Mouse (Mus musculus) intestine, embryonic 14.5 days (tissue): Measurements from ENCODE around the gene Macrod1. TPM values are rescaled to one million over a fixed set of nuclear protein-coding genes. Genes with fewer than 3 reads are reported as not detected.
A peak's percentile ranks its signal among the peaks of the same experiment; 100 is the strongest.

ENCODE experiments used
- ATAC-seq: fragments of 200-750 bp; cut with Nextera tagmentation; replicated peaks from 2 replicates; pipeline ENCODE4 v1.8.0; 2017; ENCODE audit warnings: low read depth, moderate number of reproducible peaks, moderate TSS enrichment, moderate library complexity; ENCODE audit not compliant: low FRiP score, low TSS enrichment
- DNase-seq: peaks from one replicate; pipeline ENCODE4 v3.0.0-alpha.2; 2018; ENCODE audit warnings: low spot score
- H3K27ac ChIP-seq: fragments of 300-500 bp; sonication (generic); 2 replicates; pipeline ENCODE4 v1.5.1; 2014; ENCODE audit warnings: low read depth, mild to moderate bottlenecking, control low read depth
- H3K27me3 ChIP-seq: fragments of 300-500 bp; sonication (generic); replicated peaks from 2 replicates; pipeline ENCODE4 v1.6.1; 2014; ENCODE audit warnings: low read length, control low read depth; ENCODE audit not compliant: control insufficient read depth, insufficient read depth
- H3K36me3 ChIP-seq: fragments of 300-500 bp; sonication (generic); 2 replicates; pipeline ENCODE4 v1.6.1; 2014; ENCODE audit warnings: low read length, control low read depth; ENCODE audit not compliant: control insufficient read depth, insufficient read depth
- H3K4me1 ChIP-seq: fragments of 300-500 bp; sonication (generic); replicated peaks from 2 replicates; pipeline ENCODE4 v1.6.1; 2014; ENCODE audit warnings: low read length, control low read depth, mixed read lengths; ENCODE audit not compliant: control insufficient read depth, insufficient read depth
- H3K4me2 ChIP-seq: fragments of 300-500 bp; sonication (generic); 2 replicates; pipeline ENCODE4 v1.6.1; 2014; ENCODE audit warnings: low read length
- H3K4me3 ChIP-seq: fragments of 300-500 bp; sonication (generic); 2 replicates; pipeline ENCODE4 v1.5.1; 2014; ENCODE audit warnings: low read depth, low read length, control low read depth, mixed read lengths
- H3K9ac ChIP-seq: fragments of 300-500 bp; sonication (generic); 2 replicates; pipeline ENCODE4 v1.6.1; 2014; ENCODE audit warnings: mild to moderate bottlenecking, low read length
- H3K9me3 ChIP-seq: fragments of 300-500 bp; sonication (generic); 2 replicates; pipeline ENCODE4 v1.6.1; 2016; ENCODE audit warnings: low read length, control low read depth; ENCODE audit not compliant: control insufficient read depth
- WGBS: fragments of 180-500 bp; shearing (Covaris S2); extraction: QIAGEN DNeasy Blood & Tissue Kit; methylation state at CpG from one replicate; pipeline ENCODE4 v1.1.7; 2014; 5-methylcytosine and 5-hydroxymethylcytosine counted together
- polyA plus RNA-seq: library from polyadenylated mRNA; unstranded; fragments of >200 nt; fragmentation: Nextera tagmentation; extraction: Ambion mirVana; gene quantifications from 2 replicates; pipeline ENCODE4 v1.2.1, GENCODE M21; 2014

Macrod1 gene
- polyA plus RNA-seq, 1 experiment from 2014 or later, result 8.5 TPM

GRCm38 (mm10) chr19:7142207-7142915 lies 85.8 kb downstream of the Macrod1 start:
- peak overlapping the region; percentile 27 for H3K27ac ChIP-seq
- peaks cover 34% of the 10 kb centered on the region for H3K4me1 ChIP-seq
- no peak overlapping the region for H3K4me2 ChIP-seq
- no peaks in the 10 kb centered on the region for H3K9me3 ChIP-seq
- DNase-seq (no peak), ATAC-seq (peak; percentile 21; the same call in 1 of the 2 replicates)
- WGBS, result 22% methylated on average over 5 of the region's 5 CpGs
- H3K9ac ChIP-seq, result no peak overlapping the region
- H3K36me3 ChIP-seq, result no peaks in the 10 kb centered on the region
- 0 out of 2 replicates have a peak, but pooled peaks cover 13% of the 10 kb centered on the region for H3K27me3 ChIP-seq
- H3K4me3 ChIP-seq, result no peak overlapping the region

GRCm38 (mm10) chr19:7143854-7144253 lies 87.2 kb downstream of the Macrod1 start:
- WGBS, result 0% methylated on average over 20 of the region's 20 CpGs
- ATAC-seq, result no peak; the same call in 1 of the 2 replicates
- 0 out of 2 replicates have a peak, but pooled peaks cover 13% of the 10 kb centered on the region for H3K27me3 ChIP-seq

GRCm38 (mm10) chr19:7144458-7144857 lies 87.8 kb downstream of the Macrod1 start:
- WGBS, result 74% methylated on average over 3 of the region's 3 CpGs
- no peaks in the 10 kb centered on the region for H3K36me3 ChIP-seq
- H3K4me1 ChIP-seq, result peaks cover 29% of the 10 kb centered on the region
- no peak overlapping the region for H3K9ac ChIP-seq
- H3K4me2 ChIP-seq, result peak overlapping the region; percentile 69
- H3K4me3 ChIP-seq, result no peak overlapping the region
- no peak for DNase-seq
- no peak overlapping the region for H3K27ac ChIP-seq
- ATAC-seq, result no peak
- H3K9me3 ChIP-seq, result no peaks in the 10 kb centered on the region
- 0 out of 2 replicates have a peak, but pooled peaks cover 13% of the 10 kb centered on the region for H3K27me3 ChIP-seq

More at GRCm38 (mm10) chr19:7143854-7144253, 87.2 kb downstream of the Macrod1 start:
- H3K4me1 ChIP-seq, result peaks cover 29% of the 10 kb centered on the region
- H3K4me2 ChIP-seq, result peak overlapping the region; percentile 69
- H3K9ac ChIP-seq, result peak overlapping the region; percentile 8; the same call in 1 of the 2 replicates
- peak overlapping the region; percentile 44; the same call in 1 of the 2 replicates for H3K27ac ChIP-seq
- peak overlapping the region; percentile 29 for H3K4me3 ChIP-seq
- no peaks in the 10 kb centered on the region for H3K9me3 ChIP-seq
- no peaks in the 10 kb centered on the region for H3K36me3 ChIP-seq
- peak; percentile 74 for DNase-seq

GRCm38 (mm10) chr19:7146376-7146775 lies 89.8 kb downstream of the Macrod1 start:
- Histone ChIP-seq H3K9ac (no peak overlapping the region), H3K4me3 (no peak overlapping the region), H3K9me3 (no peaks in the 10 kb centered on the region), H3K27ac (no peak overlapping the region), H3K4me1 (peaks cover 29% of the 10 kb centered on the region), H3K4me2 (no peak overlapping the region), H3K36me3 (no peaks in the 10 kb centered on the region), H3K27me3 (0 out of 2 replicates have a peak, but pooled peaks cover 13% of the 10 kb centered on the region)
- WGBS, result 74% methylated on average over 13 of the region's 13 CpGs
- DNase-seq, result no peak
- no peak for ATAC-seq

GRCm38 (mm10) chr19:7148096-7148495 lies 91.5 kb downstream of the Macrod1 start:
- H3K9me3 ChIP-seq, result no peaks in the 10 kb centered on the region
- H3K27me3 ChIP-seq, result 0 out of 2 replicates have a peak, but pooled peaks cover 13% of the 10 kb centered on the region
- no peak overlapping the region for H3K4me3 ChIP-seq
- H3K9ac ChIP-seq, result no peak overlapping the region
- ATAC-seq, result no peak
- H3K27ac ChIP-seq, result no peak overlapping the region
- H3K4me1 ChIP-seq, result peaks cover 13% of the 10 kb centered on the region
- 56% methylated on average over 4 of the region's 4 CpGs for WGBS
- DNase-seq, result no peak
- no peaks in the 10 kb centered on the region for H3K36me3 ChIP-seq
- no peak overlapping the region for H3K4me2 ChIP-seq

GRCm38 (mm10) chr19:7148541-7149085 lies 92.0 kb downstream of the Macrod1 start:
- H3K9me3 ChIP-seq, result no peaks in the 10 kb centered on the region
- H3K4me2 ChIP-seq, result no peak overlapping the region
- DNase-seq, result no peak
- no peak overlapping the region for H3K9ac ChIP-seq
- 59% methylated on average over 8 of the region's 8 CpGs for WGBS
- peaks cover 8% of the 10 kb centered on the region for H3K4me1 ChIP-seq
- H3K4me3 ChIP-seq, result no peak overlapping the region
- H3K36me3 ChIP-seq, result no peaks in the 10 kb centered on the region
- H3K27me3 ChIP-seq, result 0 out of 2 replicates have a peak, but pooled peaks cover 13% of the 10 kb centered on the region
- no peak overlapping the region for H3K27ac ChIP-seq
- no peak for ATAC-seq

- no peak overlapping the region for H3K4me2 ChIP-seq
- no peaks in the 10 kb centered on the region for H3K9me3 ChIP-seq
- H3K27ac ChIP-seq, result no peak overlapping the region
- WGBS, result 81% methylated on average over 7 of the region's 7 CpGs
- H3K4me1 ChIP-seq, result peaks cover 2% of the 10 kb centered on the region
- no peaks in the 10 kb centered on the region for H3K36me3 ChIP-seq
- no peak overlapping the region for H3K4me3 ChIP-seq
- no peak overlapping the region for H3K9ac ChIP-seq
- ATAC-seq, result no peak
- no peak for DNase-seq
- 0 out of 2 replicates have a peak, but pooled peaks cover 15% of the 10 kb centered on the region for H3K27me3 ChIP-seq
These were observed 92.6 kb downstream of the Macrod1 start for GRCm38 (mm10) chr19:7149158-7149685.

GRCm38 (mm10) chr19:7151300-7151926 lies 94.8 kb downstream of the Macrod1 start:
- H3K9ac ChIP-seq, result no peak overlapping the region
- no peak for DNase-seq
- WGBS, result 79% methylated on average over 7 of the region's 7 CpGs
- no peaks in the 10 kb centered on the region for H3K36me3 ChIP-seq
- no peak overlapping the region for H3K27ac ChIP-seq
- no peak for ATAC-seq
- H3K4me1 ChIP-seq, result no peaks in the 10 kb centered on the region; the same call in 1 of the 2 replicates
- 0 out of 2 replicates have a peak, but pooled peaks cover 12% of the 10 kb centered on the region for H3K27me3 ChIP-seq
- H3K4me3 ChIP-seq, result no peak overlapping the region
- no peak overlapping the region for H3K4me2 ChIP-seq
- H3K9me3 ChIP-seq, result no peaks in the 10 kb centered on the region
